Mouse (Mus musculus): Measurements from ENCODE around the gene Knstrn. TPM values are rescaled to one million over a fixed set of nuclear protein-coding genes. Genes with fewer than 3 reads are reported as not detected.

The Knstrn gene
- total and polyA plus RNA-seq, 3 experiments: 0.23 to 0.68 (median 0.64) TPM

DNA sequence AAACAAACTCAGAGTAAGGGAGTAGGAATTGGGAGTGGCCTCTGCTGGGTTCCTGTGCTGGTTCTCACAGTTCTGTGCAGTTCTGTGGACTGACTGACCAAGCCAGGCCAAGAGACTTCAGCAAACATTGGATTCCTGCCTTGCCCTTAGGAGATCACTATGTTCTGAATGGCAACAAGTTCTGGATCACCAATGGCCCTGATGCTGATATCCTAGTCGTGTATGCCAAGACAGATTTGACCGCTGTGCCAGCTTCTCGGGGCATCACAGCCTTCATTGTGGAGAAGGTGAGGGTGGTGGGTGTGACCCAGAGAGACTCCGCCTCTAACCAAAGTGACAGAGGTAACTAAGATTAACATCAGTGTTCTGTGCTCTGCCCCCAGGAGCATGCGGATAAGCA, 59.2 kb downstream of the Knstrn start:
- DNase-seq: peak in 1 of 2 experiments; percentile 17
- 82% methylated on average over 5 of the region's 5 CpGs for WGBS
- intact Hi-C loops (cut with DNase I): no loop called here

DNA sequence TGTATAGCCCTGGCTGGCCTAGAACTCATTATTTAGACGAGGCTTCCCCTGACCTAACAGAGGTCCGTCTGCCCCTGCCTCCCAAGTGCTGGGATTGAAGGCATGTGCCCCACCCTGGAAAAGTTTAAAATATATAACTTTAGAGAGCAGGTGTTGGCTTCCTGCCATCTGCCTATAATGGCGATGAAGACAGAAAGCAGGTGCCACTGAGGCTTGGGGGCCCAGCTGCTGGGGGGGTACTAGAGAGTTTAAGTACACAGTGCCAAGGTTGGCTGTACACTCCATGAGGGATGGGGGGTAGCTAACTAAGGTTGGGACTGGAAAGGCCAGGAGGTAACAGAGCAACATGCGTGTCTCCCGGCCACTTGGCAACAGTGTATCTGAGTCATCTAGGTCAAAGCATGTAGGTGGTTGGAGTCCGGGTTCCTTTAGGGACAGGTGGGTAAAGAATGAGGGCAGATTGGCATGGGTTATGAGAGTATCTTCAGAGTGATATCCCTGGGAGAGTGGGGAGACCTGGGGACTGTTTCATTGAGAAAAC, 60.2 kb downstream of the Knstrn start:
- Histone ChIP-seq H3K4me1 (ENCODE audit: control insufficient read depth, insufficient read depth, low read length) (peaks cover 3% of the 10 kb centered on the region; the same call in 1 of the 2 replicates), H3K9ac (ENCODE audit: low read depth, low read length) (no peak overlapping the region), H3K79me2 (replicated peaks; ENCODE audit: control insufficient read depth, insufficient read depth, low read length) (no peaks in the 10 kb centered on the region), H3K27ac (no peak overlapping the region), H3K36me3 (ENCODE audit: control insufficient read depth, insufficient read depth, low read length) (no peaks in the 10 kb centered on the region), H3K4me3 (no peak overlapping the region), H3K27me3 (ENCODE audit: control insufficient read depth, insufficient read depth, low read length) (no peaks in the 10 kb centered on the region)
- no peak for TF ChIP-seq EP300 (IDR thresholded peaks at IDR 0.05; ENCODE audit: insufficient read depth, low read depth, low read length)
- TF ChIP-seq CTCF (IDR thresholded peaks at IDR 0.05): no peak
- no peak for TF ChIP-seq POLR2A (IDR thresholded peaks at IDR 0.05; ENCODE audit: insufficient read depth, low read depth, low read length)
- 81% methylated on average over 6 of the region's 6 CpGs for WGBS
- DNase-seq: no peak
- intact Hi-C loops (cut with DNase I): no loop called here

More for the DNA sequence above, 59.2 kb downstream of the Knstrn start:
- no peak overlapping the region for H3K4me3 ChIP-seq
- no peak overlapping the region for H3K27ac ChIP-seq
- TF ChIP-seq CTCF (IDR thresholded peaks at IDR 0.05): no peak
- TF ChIP-seq POLR2A (IDR thresholded peaks at IDR 0.05; ENCODE audit: insufficient read depth, low read depth, low read length): no peak
- TF ChIP-seq EP300 (IDR thresholded peaks at IDR 0.05; ENCODE audit: insufficient read depth, low read depth, low read length): no peak
- H3K36me3 ChIP-seq (ENCODE audit: control insufficient read depth, insufficient read depth, low read length): no peaks in the 10 kb centered on the region
- H3K4me1 ChIP-seq (ENCODE audit: control insufficient read depth, insufficient read depth, low read length): peaks cover 3% of the 10 kb centered on the region; the same call in 1 of the 2 replicates
- H3K27me3 ChIP-seq (ENCODE audit: control insufficient read depth, insufficient read depth, low read length): no peaks in the 10 kb centered on the region
- H3K9ac ChIP-seq (ENCODE audit: low read depth, low read length): no peak overlapping the region
- no peaks in the 10 kb centered on the region for H3K79me2 ChIP-seq (replicated peaks; ENCODE audit: control insufficient read depth, insufficient read depth, low read length)

DNA sequence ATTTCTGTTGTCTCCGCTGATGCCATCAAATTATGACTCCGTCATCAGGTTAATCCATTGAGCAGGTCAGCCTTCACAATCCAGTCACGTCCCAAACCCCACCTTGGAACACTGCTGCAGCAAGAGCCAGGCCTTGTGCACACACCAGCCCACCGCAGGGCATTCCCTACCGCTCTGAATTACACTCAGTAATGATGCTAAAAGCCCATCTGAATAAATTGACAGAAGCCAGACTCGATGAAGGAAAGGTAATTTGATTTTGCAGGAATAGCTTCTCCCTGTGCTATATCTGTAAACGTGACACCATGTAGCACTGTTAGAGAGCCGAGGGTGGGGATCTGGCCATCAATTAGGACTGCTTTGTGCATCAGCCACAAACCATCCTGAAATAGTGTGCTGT, 61.5 kb downstream of the Knstrn start:
- Histone ChIP-seq H3K4me1 (ENCODE audit: control insufficient read depth, insufficient read depth, low read length) (peaks cover 3% of the 10 kb centered on the region; the same call in 1 of the 2 replicates), H3K27ac (no peak overlapping the region), H3K9ac (ENCODE audit: low read depth, low read length) (no peak overlapping the region), H3K36me3 (ENCODE audit: control insufficient read depth, insufficient read depth, low read length) (no peaks in the 10 kb centered on the region), H3K27me3 (ENCODE audit: control insufficient read depth, insufficient read depth, low read length) (no peaks in the 10 kb centered on the region), H3K4me3 (no peak overlapping the region), H3K79me2 (replicated peaks; ENCODE audit: control insufficient read depth, insufficient read depth, low read length) (no peaks in the 10 kb centered on the region)
- TF ChIP-seq CTCF (IDR thresholded peaks at IDR 0.05): no peak
- TF ChIP-seq POLR2A (IDR thresholded peaks at IDR 0.05; ENCODE audit: insufficient read depth, low read depth, low read length): no peak
- TF ChIP-seq EP300 (IDR thresholded peaks at IDR 0.05; ENCODE audit: insufficient read depth, low read depth, low read length): no peak
- 95% methylated on average over 8 of the region's 8 CpGs for WGBS
- intact Hi-C loops (cut with DNase I): no loop called here
- no peak for DNase-seq

DNA sequence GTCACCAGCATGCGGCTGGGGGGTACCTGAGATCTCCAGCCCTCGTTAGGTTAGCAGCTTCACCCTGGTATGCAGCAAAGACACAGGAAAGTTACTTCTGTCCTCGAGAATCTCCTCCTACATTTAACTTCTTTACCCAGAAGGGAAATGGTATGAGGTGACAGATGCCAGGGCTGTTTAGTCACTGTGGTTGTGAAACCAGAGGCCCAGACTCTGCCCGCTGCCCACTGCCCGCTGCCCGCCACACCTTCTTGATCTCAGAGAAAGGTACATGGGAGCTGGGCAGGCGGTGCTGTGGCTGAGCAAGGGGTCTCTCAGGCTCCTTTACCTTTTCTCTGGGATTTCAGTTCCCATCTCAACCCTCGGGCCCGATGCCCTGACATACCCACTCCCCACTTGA, 62.6 kb downstream of the Knstrn start:
- no peaks in the 10 kb centered on the region for H3K4me1 ChIP-seq (ENCODE audit: control insufficient read depth, insufficient read depth, low read length)
- no peak overlapping the region for H3K4me3 ChIP-seq
- DNase-seq: no peak
- no peak overlapping the region for H3K27ac ChIP-seq
- intact Hi-C loops (cut with DNase I): no loop called here
- TF ChIP-seq EP300 (IDR thresholded peaks at IDR 0.05; ENCODE audit: insufficient read depth, low read depth, low read length) (no peak), CTCF (IDR thresholded peaks at IDR 0.05) (no peak), POLR2A (IDR thresholded peaks at IDR 0.05; ENCODE audit: insufficient read depth, low read depth, low read length) (no peak)
- H3K36me3 ChIP-seq (ENCODE audit: control insufficient read depth, insufficient read depth, low read length): no peaks in the 10 kb centered on the region
- H3K9ac ChIP-seq (ENCODE audit: low read depth, low read length): no peak overlapping the region
- WGBS: 93% methylated on average over 9 of the region's 9 CpGs
- H3K79me2 ChIP-seq (replicated peaks; ENCODE audit: control insufficient read depth, insufficient read depth, low read length): no peaks in the 10 kb centered on the region
- H3K27me3 ChIP-seq (ENCODE audit: control insufficient read depth, insufficient read depth, low read length): no peaks in the 10 kb centered on the region

DNA sequence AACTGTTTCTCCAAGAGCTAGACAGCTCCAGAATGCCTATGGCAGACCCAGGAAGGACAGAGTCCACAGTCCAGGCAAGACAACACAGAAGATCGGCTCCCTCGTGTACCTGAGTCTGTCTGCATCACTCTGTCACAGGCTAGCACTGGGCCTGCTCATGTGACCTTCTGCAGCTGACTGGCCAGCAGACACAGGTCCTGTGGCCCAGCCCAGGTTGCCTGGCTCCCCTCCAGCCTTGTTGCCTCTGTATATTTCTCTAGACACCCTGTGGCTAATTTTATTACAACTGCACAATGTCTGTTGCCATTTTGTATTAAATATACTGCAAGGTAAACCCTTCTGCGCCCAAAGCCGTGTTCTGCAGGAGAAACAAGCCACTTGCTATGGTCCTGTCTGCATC, 67.2 kb downstream of the Knstrn start:
- peak in 1 of 2 experiments; percentile 51 for DNase-seq

DNA sequence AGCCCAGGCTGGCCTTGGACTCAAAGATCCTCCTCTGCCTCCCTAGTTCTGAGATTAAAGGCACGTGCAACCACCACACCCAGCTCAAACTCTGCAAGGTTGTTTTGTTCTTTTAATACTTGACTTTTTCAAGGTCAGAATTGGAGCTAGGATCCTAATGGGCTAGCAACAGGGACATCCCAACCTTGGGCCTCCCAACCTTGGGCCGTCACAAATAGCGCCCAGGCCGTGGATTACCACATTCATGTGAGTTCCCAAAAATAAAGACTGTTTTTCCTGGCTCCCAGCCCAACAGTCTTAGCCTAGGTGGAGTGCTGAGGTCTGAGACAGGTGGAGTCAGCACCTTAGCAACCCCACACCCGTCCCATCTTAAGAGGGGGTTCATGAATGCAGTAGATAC, 68.2 kb downstream of the Knstrn start:
- WGBS: 56% methylated on average over 5 of the region's 5 CpGs
- Histone ChIP-seq H3K4me3 (no peak overlapping the region), H3K27ac (no peak overlapping the region; the same call in 1 of the 2 replicates), H3K27me3 (ENCODE audit: control insufficient read depth, insufficient read depth, low read length) (no peaks in the 10 kb centered on the region), H3K36me3 (ENCODE audit: control insufficient read depth, insufficient read depth, low read length) (no peaks in the 10 kb centered on the region), H3K9ac (ENCODE audit: low read depth, low read length) (no peak overlapping the region), H3K4me1 (ENCODE audit: control insufficient read depth, insufficient read depth, low read length) (peaks cover 1% of the 10 kb centered on the region; the same call in 1 of the 2 replicates), H3K79me2 (replicated peaks; ENCODE audit: control insufficient read depth, insufficient read depth, low read length) (no peaks in the 10 kb centered on the region)
- intact Hi-C loops (cut with DNase I): loop anchor here (2.0 to 10.0 kb wide), 4 partner anchors 70 to 617 kb away; partner anchors contain the start of gene Knstrn
- DNase-seq: no peak
- TF ChIP-seq CTCF (IDR thresholded peaks at IDR 0.05) (no peak), POLR2A (IDR thresholded peaks at IDR 0.05; ENCODE audit: insufficient read depth, low read depth, low read length) (no peak), EP300 (IDR thresholded peaks at IDR 0.05; ENCODE audit: insufficient read depth, low read depth, low read length) (no peak)

More for the DNA sequence above, 67.2 kb downstream of the Knstrn start:
- Histone ChIP-seq H3K27me3 (ENCODE audit: control insufficient read depth, insufficient read depth, low read length) (no peaks in the 10 kb centered on the region), H3K79me2 (replicated peaks; ENCODE audit: control insufficient read depth, insufficient read depth, low read length) (no peaks in the 10 kb centered on the region), H3K27ac (no peak overlapping the region; the same call in 1 of the 2 replicates), H3K4me3 (no peak overlapping the region), H3K4me1 (ENCODE audit: control insufficient read depth, insufficient read depth, low read length) (peaks cover 1% of the 10 kb centered on the region; the same call in 1 of the 2 replicates), H3K36me3 (ENCODE audit: control insufficient read depth, insufficient read depth, low read length) (no peaks in the 10 kb centered on the region), H3K9ac (ENCODE audit: low read depth, low read length) (no peak overlapping the region)
- intact Hi-C loops (cut with DNase I): loop anchor here (5.0 to 10.0 kb wide), 3 partner anchors 69 to 616 kb away; partner anchors contain the start of gene Knstrn
- TF ChIP-seq CTCF (IDR thresholded peaks at IDR 0.05) (no peak), EP300 (IDR thresholded peaks at IDR 0.05; ENCODE audit: insufficient read depth, low read depth, low read length) (0 out of 2 replicates have a peak, but pooled peaks have one; percentile 39)
- WGBS: 81% methylated on average over 4 of the region's 4 CpGs
